Mouse (Mus musculus) T-cell, adult 66 days (primary cell): ENCODE measurements around the gene Mdm1. TPM values are rescaled to one million over a fixed set of nuclear protein-coding genes. Genes with fewer than 3 reads are reported as not detected.

ENCODE experiments used
- total RNA-seq, 2 experiments: library from RNA; stranded (reverse); gene quantifications; 3 replicates in 1 of 2; 4 replicates in 1 of 2; pipeline ENCODE4 v1.2.4; 2023

Gene Mdm1
- total RNA-seq: 1 to 10 TPM; 7.3 to 8.2 TPM

GRCm38 (mm10) chr10:118141018-118141883, at the start of gene Mdm1:
Mdm1 (plus strand) TSS chr10:118141811.

GRCm38 (mm10) chr10:118204642-118205041, 63.0 kb downstream of the Mdm1 start, which contains the start of gene Il22:
Il22 (plus strand) TSS chr10:118204942.

Other genes with a start within 250 kb of the Mdm1 start
- gene Il22, start 63.1 kb downstream of the Mdm1 start, total RNA-seq: not detected
- gene Gm32717, start 99.0 kb downstream of the Mdm1 start, total RNA-seq: under 1 TPM; 0.50 to 0.55 TPM
- gene Gm32802, start 116.9 kb downstream of the Mdm1 start, total RNA-seq: under 1 TPM; 0.50 to 0.55 TPM
- not detected for gene Iltifb, start 153.2 kb downstream of the Mdm1 start, total RNA-seq
- not detected for gene Gm9040, start 185.2 kb downstream of the Mdm1 start, total RNA-seq
- gene Gm9044, start 190.6 kb downstream of the Mdm1 start, total RNA-seq: not detected
- gene Gm9045, start 196.0 kb downstream of the Mdm1 start, total RNA-seq: not detected
- not detected for gene Gm9046, start 201.4 kb downstream of the Mdm1 start, total RNA-seq
- gene Gm9048, start 206.9 kb downstream of the Mdm1 start, total RNA-seq: not detected
- gene Gm9049, start 212.3 kb downstream of the Mdm1 start, total RNA-seq: not detected